Mouse (Mus musculus): ENCODE results near the gene Acat2. TPM values are rescaled to one million over a fixed set of nuclear protein-coding genes. Genes with fewer than 3 reads are reported as not detected.

The Acat2 gene
- polyA plus RNA-seq, 1 experiment, result 47.4 TPM

DNA sequence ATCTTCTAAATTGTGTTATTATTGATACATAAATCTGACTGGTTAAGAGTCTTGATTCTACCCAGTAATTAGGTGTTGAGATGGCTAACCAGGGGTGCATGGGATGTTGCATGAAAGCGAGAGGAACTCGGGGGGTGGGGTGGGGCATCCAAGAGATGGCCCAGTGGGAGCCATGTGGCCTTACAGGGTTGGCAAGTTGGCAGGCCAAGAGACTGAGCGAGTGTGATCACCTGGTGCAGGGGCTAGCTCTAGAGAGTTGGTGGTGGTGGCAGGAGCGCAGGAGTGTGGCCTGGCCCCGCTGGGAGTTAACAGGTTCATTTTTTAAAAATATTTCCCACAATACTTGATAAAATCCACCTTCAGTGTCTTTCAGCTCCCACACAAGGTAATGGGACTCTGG lies 62.9 kb downstream of the Acat2 start:
- no peak for TF ChIP-seq CTCF (IDR thresholded peaks at IDR 0.05; ENCODE audit: extremely low read depth, insufficient read depth, low read length)
- no peak for TF ChIP-seq POLR2A (IDR thresholded peaks at IDR 0.05; ENCODE audit: extremely low read depth, insufficient read depth, low read length)
- no peak overlapping the region for H3K4me3 ChIP-seq (ENCODE audit: insufficient read depth, low read length)
- H3K27ac ChIP-seq (ENCODE audit: insufficient read depth, low read length), result no peak overlapping the region
- H3K4me1 ChIP-seq (ENCODE audit: control insufficient read depth, insufficient read depth, low read length), result peaks cover 2% of the 10 kb centered on the region; the same call in 1 of the 2 replicates

Other genes with a start within 250 kb of the Acat2 start
- gene Igf2r, start 191.1 kb downstream of the Acat2 start, polyA plus RNA-seq (2012; rRNA removed), result 10.9 and 11.1 TPM in 2 replicates
- gene Mas1, start 92.6 kb downstream of the Acat2 start, polyA plus RNA-seq (2012; rRNA removed), result 35.7 and 39.1 TPM in 2 replicates
- 0.13 and 0.21 TPM in 2 replicates for gene Mrgprh, start 84.7 kb downstream of the Acat2 start, polyA plus RNA-seq (2012; rRNA removed)
- 2.9 and 4.1 TPM in 2 replicates for gene Pnldc1, start 50.5 kb downstream of the Acat2 start, polyA plus RNA-seq (2012; rRNA removed)
- 135 and 140 TPM in 2 replicates for gene Tcp1, start 45.0 kb downstream of the Acat2 start, polyA plus RNA-seq (2012; rRNA removed)
- 56.3 and 58.0 TPM in 2 replicates for gene Mrpl18, start 44.4 kb downstream of the Acat2 start, polyA plus RNA-seq (2012; rRNA removed)
- gene Acat3, start 20.1 kb downstream of the Acat2 start, polyA plus RNA-seq (2012; rRNA removed), result 6.6 and 8.0 TPM in 2 replicates
- 50.9 and 51.3 TPM in 2 replicates for gene Wtap, start 33.4 kb upstream of the Acat2 start, polyA plus RNA-seq (2012; rRNA removed)
- 222 and 230 TPM in 2 replicates for gene Sod2, start 46.1 kb upstream of the Acat2 start, polyA plus RNA-seq (2012; rRNA removed)
- not detected in 2 replicates for gene Gpr31b, start 91.5 kb upstream of the Acat2 start, polyA plus RNA-seq (2012; rRNA removed)
- 0.57 and 0.94 TPM in 2 replicates for gene Tcp10b, start 100.4 kb upstream of the Acat2 start, polyA plus RNA-seq (2012; rRNA removed)
- not detected in 2 replicates for gene Unc93a, start 171.1 kb upstream of the Acat2 start, polyA plus RNA-seq (2012; rRNA removed)

Data from cortical plate, adult 2 months (tissue).